Mouse (Mus musculus): ENCODE measurements at regions not wholly inside any gene's neighbourhood (a gene's known extent, or its start where the extent isn't known, plus 50 kb on each side); places are given as distances from the start of the nearest gene placed in this dataset.

- TF ChIP-seq CTCF (IDR thresholded peaks at IDR 0.05; ENCODE audit: extremely low read depth, insufficient read length, insufficient replicate concordance, low read depth, low read length): no peak
- TF ChIP-seq POLR2A (IDR thresholded peaks at IDR 0.05; ENCODE audit: low read depth, low read length): no peak
- 82% methylated on average over 5 of the region's 5 CpGs for WGBS
- Histone ChIP-seq H3K27me3 (ENCODE audit: control insufficient read depth, insufficient read depth, low read length) (no peaks in the 10 kb centered on the region), H3K4me1 (ENCODE audit: control insufficient read depth, insufficient read depth, insufficient read length, low read length) (peaks cover 12% of the 10 kb centered on the region; the same call in 1 of the 2 replicates), H3K4me3 (ENCODE audit: low read depth, low read length) (no peak overlapping the region), H3K27ac (ENCODE audit: insufficient read depth, low read depth, low read length) (no peak overlapping the region), H3K36me3 (ENCODE audit: control insufficient read depth, insufficient read depth, low read length) (no peaks in the 10 kb centered on the region)
These were observed 52.9 kb upstream of the Tbl1xr1 start for GRCm38 (mm10) chr3:22023551-22023950.

DNA sequence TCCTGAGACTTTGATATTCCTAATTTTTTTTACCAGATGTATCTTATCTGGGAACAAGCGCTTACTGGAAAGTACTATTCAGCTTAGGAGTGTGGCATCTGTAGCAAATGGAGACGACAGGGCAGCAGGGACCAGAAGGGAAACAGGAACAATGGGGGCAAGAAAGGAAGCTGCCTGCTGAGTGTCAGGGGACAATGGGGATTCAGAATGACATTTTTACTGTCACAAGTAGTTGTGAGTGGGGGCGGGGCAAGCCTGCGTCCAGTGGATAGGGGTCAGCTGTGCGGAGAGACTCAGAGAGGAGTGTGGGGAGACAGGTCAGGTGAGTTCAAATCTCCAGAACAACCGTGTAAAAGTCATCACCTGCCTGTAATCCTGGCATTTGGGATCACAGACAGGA is 52.3 kb upstream of the Tbl1xr1 start:
- H3K27me3 ChIP-seq (ENCODE audit: control insufficient read depth, insufficient read depth, low read length): no peaks in the 10 kb centered on the region
- no peak for TF ChIP-seq POLR2A (IDR thresholded peaks at IDR 0.05; ENCODE audit: low read depth, low read length)
- no peak for TF ChIP-seq CTCF (IDR thresholded peaks at IDR 0.05; ENCODE audit: extremely low read depth, insufficient read length, insufficient replicate concordance, low read depth, low read length)
- H3K4me1 ChIP-seq (ENCODE audit: control insufficient read depth, insufficient read depth, insufficient read length, low read length): peaks cover 12% of the 10 kb centered on the region; the same call in 1 of the 2 replicates
- WGBS: 53% methylated on average over 6 of the region's 6 CpGs
- no peak overlapping the region for H3K4me3 ChIP-seq (ENCODE audit: low read depth, low read length)
- H3K27ac ChIP-seq (ENCODE audit: insufficient read depth, low read depth, low read length): no peak overlapping the region
- H3K36me3 ChIP-seq (ENCODE audit: control insufficient read depth, insufficient read depth, low read length): no peaks in the 10 kb centered on the region

GRCm38 (mm10) chr3:22025119-22025518 is 51.3 kb upstream of the Tbl1xr1 start:
- H3K4me1 ChIP-seq (ENCODE audit: control insufficient read depth, insufficient read depth, insufficient read length, low read length): peaks cover 12% of the 10 kb centered on the region; the same call in 1 of the 2 replicates
- no peaks in the 10 kb centered on the region for H3K27me3 ChIP-seq (ENCODE audit: control insufficient read depth, insufficient read depth, low read length)
- H3K36me3 ChIP-seq (ENCODE audit: control insufficient read depth, insufficient read depth, low read length): no peaks in the 10 kb centered on the region
- H3K4me3 ChIP-seq (ENCODE audit: low read depth, low read length): no peak overlapping the region
- H3K27ac ChIP-seq (ENCODE audit: insufficient read depth, low read depth, low read length): no peak overlapping the region
- TF ChIP-seq POLR2A (IDR thresholded peaks at IDR 0.05; ENCODE audit: low read depth, low read length) (no peak), CTCF (IDR thresholded peaks at IDR 0.05; ENCODE audit: extremely low read depth, insufficient read length, insufficient replicate concordance, low read depth, low read length) (no peak)
- 38% methylated on average over 6 of the region's 6 CpGs for WGBS

- H3K4me1 ChIP-seq (ENCODE audit: control insufficient read depth, insufficient read depth, insufficient read length, low read length): peaks cover 12% of the 10 kb centered on the region; the same call in 1 of the 2 replicates
- WGBS: 90% methylated on average over 8 of the region's 8 CpGs
- H3K36me3 ChIP-seq (ENCODE audit: control insufficient read depth, insufficient read depth, low read length): no peaks in the 10 kb centered on the region
- no peak overlapping the region for H3K27ac ChIP-seq (ENCODE audit: insufficient read depth, low read depth, low read length)
- TF ChIP-seq POLR2A (IDR thresholded peaks at IDR 0.05; ENCODE audit: low read depth, low read length) (no peak), CTCF (IDR thresholded peaks at IDR 0.05; ENCODE audit: extremely low read depth, insufficient read length, insufficient replicate concordance, low read depth, low read length) (no peak)
- H3K27me3 ChIP-seq (ENCODE audit: control insufficient read depth, insufficient read depth, low read length): no peaks in the 10 kb centered on the region
- H3K4me3 ChIP-seq (ENCODE audit: low read depth, low read length): no peak overlapping the region
These were observed 50.8 kb upstream of the Tbl1xr1 start for GRCm38 (mm10) chr3:22025615-22026014.

Data from small intestine, adult 2 months (tissue).